Mouse (Mus musculus) myocyte (in vitro differentiated cells): ENCODE data around the gene Samd4b. TPM values are rescaled to one million over a fixed set of nuclear protein-coding genes. Genes with fewer than 3 reads are reported as not detected.

Experiments
- H3K27me3 ChIP-seq: one replicate; pipeline ENCODE4 v1.6.1; 2011; ENCODE audit not compliant: control insufficient read depth, insufficient read depth, insufficient read length
- H3K36me3 ChIP-seq: one replicate; pipeline ENCODE4 v1.6.1; 2011; ENCODE audit not compliant: control insufficient read depth, insufficient read depth
- H3K4me2 ChIP-seq: one replicate; pipeline ENCODE4 v1.6.1; 2011; ENCODE audit warnings: low read depth, control low read depth
- H3K4me3 ChIP-seq: one replicate; pipeline ENCODE4 v1.5.1; 2011; ENCODE audit warnings: mild to moderate bottlenecking, control low read depth, moderate library complexity
- H3K79me2 ChIP-seq: one replicate; pipeline ENCODE4 v1.6.1; 2011; ENCODE audit not compliant: control insufficient read depth, insufficient read depth
- H3ac ChIP-seq: one replicate; pipeline ENCODE4 v1.6.1; 2011; ENCODE audit not compliant: control insufficient read depth, insufficient read length
- CEBPB ChIP-seq: IDR thresholded peaks from 2 replicates; pipeline ENCODE4 v1.6.1; 2011; ENCODE audit warnings: mild to moderate bottlenecking, moderate library complexity; ENCODE audit not compliant: poor library complexity, insufficient read depth, severe bottlenecking
- E2F4 ChIP-seq: IDR thresholded peaks from one replicate; pipeline ENCODE4 v1.6.1; 2011; ENCODE audit warnings: mild to moderate bottlenecking, control low read depth, moderate library complexity; ENCODE audit not compliant: insufficient read depth
- MAX ChIP-seq: IDR thresholded peaks from one replicate; pipeline ENCODE4 v1.6.1; 2011; ENCODE audit warnings: low read depth, mild to moderate bottlenecking, control low read depth
- MYOD1 ChIP-seq, 3 experiments: IDR thresholded peaks; one replicate each; pipeline ENCODE4 v1.6.1; 2011; ENCODE audit warnings: control low read depth in 2 of 3, low read depth in 2 of 3, mild to moderate bottlenecking in 2 of 3, moderate library complexity in 1 of 3; ENCODE audit not compliant: insufficient read length in 2 of 3, control insufficient read depth in 1 of 3
- MYOG ChIP-seq, 3 experiments: IDR thresholded peaks; one replicate each; pipeline ENCODE4 v1.6.1; 2011; ENCODE audit warnings: control low read depth in 2 of 3, low read depth in 2 of 3, mild to moderate bottlenecking in 2 of 3; ENCODE audit not compliant: insufficient read length in 2 of 3, control insufficient read depth in 1 of 3, insufficient read depth in 1 of 3
- POLR2A ChIP-seq: IDR thresholded peaks from one replicate; pipeline ENCODE4 v1.6.1; 2011; ENCODE audit warnings: low read depth, mild to moderate bottlenecking, control low read depth, moderate library complexity; ENCODE audit not compliant: insufficient read length
- POLR2AphosphoS2 ChIP-seq: IDR thresholded peaks from one replicate; pipeline ENCODE4 v1.6.1; 2011; ENCODE audit warnings: low read depth, control low read depth; ENCODE audit not compliant: insufficient read length
- REST ChIP-seq: IDR thresholded peaks from one replicate; pipeline ENCODE4 v1.6.1; 2011; ENCODE audit warnings: mild to moderate bottlenecking, control low read depth, moderate library complexity; ENCODE audit not compliant: insufficient read depth, insufficient read length
- SRF ChIP-seq: IDR thresholded peaks from one replicate; pipeline ENCODE4 v1.6.1; 2011; ENCODE audit warnings: low read depth; ENCODE audit not compliant: control insufficient read depth, insufficient read length
- TCF12 ChIP-seq: IDR thresholded peaks from one replicate; pipeline ENCODE4 v1.6.1; 2011; ENCODE audit warnings: mild to moderate bottlenecking, control low read depth; ENCODE audit not compliant: poor library complexity, insufficient read depth, severe bottlenecking
- TCF3 ChIP-seq: IDR thresholded peaks from one replicate; pipeline ENCODE4 v1.6.1; 2011; ENCODE audit warnings: low read depth, control low read depth; ENCODE audit not compliant: insufficient read length
- USF1 ChIP-seq: IDR thresholded peaks from one replicate; pipeline ENCODE4 v1.6.1; 2011; ENCODE audit warnings: low read depth, mild to moderate bottlenecking, control low read depth, moderate library complexity
- polyA plus RNA-seq: library from polyadenylated mRNA; unstranded; fragments of >200 nt; fragmentation: generic; extraction: Trizol; gene quantifications from one replicate; pipeline ENCODE4 v1.2.1, GENCODE M21; 2012; ENCODE audit warnings: missing spikeins

Gene Samd4b
- polyA plus RNA-seq, 1 experiment, result 29.4 TPM

DNA sequence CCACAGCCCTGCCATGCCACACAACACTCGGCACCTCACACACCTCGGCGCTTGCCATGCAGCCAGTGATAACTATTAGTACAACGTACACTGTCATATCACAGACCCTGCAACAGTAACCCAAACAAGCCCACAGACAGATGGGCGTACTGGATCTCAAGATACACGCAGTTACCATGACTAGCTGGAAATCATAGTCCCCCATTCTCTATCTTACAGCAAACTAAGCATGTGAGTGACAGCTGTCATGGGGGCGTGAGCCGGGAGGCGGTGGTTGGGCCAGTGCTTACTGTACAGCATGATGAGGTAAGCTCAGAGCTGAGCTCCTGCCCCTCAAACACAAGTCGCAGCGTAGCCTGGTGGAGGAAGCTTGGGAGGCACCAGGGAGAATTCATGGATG lies 22.3 kb downstream of the Samd4b start:
- Histone ChIP-seq H3ac (no peak overlapping the region), H3K27me3 (no peaks in the 10 kb centered on the region), H3K4me3 (no peak overlapping the region), H3K4me2 (no peak overlapping the region), H3K79me2 (peaks cover 52% of the 10 kb centered on the region), H3K36me3 (no peaks in the 10 kb centered on the region)
- TF ChIP-seq E2F4 (no peak), POLR2AphosphoS2 (no peak), SRF (no peak), MYOD1 (IDR thresholded peaks at IDR 0.05; ENCODE audit: control insufficient read depth in 1 of 3, insufficient read length in 2 of 3, low read depth in 2 of 3) (no peak), REST (no peak), MAX (no peak), USF1 (no peak), MYOG (IDR thresholded peaks at IDR 0.05; ENCODE audit: control insufficient read depth in 1 of 3, insufficient read depth in 1 of 3, insufficient read length in 2 of 3, low read depth in 2 of 3) (no peak), TCF12 (no peak), POLR2A (no peak), TCF3 (no peak), CEBPB (no peak)

DNA sequence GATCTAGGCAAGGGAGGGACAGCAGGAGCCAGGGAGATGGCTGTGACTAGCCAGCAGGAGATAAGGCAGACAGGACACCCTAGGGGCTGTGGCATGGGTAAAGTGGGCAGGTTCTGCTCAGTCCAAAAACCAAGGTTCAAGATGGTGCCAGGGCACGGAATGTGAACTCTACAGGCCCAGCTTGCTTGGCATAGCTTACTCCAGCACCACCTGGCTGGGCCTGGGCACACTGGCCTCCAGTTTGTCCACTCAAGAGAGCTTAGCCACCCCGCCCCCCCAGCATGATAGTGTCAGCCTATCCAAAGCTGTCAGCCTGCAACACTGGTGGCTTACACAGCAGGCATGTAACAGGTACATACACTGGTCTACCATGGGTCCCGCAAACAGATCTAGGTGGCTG lies 24.7 kb downstream of the Samd4b start:
- Histone ChIP-seq H3K36me3 (no peaks in the 10 kb centered on the region), H3K27me3 (no peaks in the 10 kb centered on the region), H3ac (no peak overlapping the region), H3K4me3 (no peak overlapping the region), H3K4me2 (no peak overlapping the region), H3K79me2 (peaks cover 31% of the 10 kb centered on the region)
- no peak for TF ChIP-seq USF1

DNA sequence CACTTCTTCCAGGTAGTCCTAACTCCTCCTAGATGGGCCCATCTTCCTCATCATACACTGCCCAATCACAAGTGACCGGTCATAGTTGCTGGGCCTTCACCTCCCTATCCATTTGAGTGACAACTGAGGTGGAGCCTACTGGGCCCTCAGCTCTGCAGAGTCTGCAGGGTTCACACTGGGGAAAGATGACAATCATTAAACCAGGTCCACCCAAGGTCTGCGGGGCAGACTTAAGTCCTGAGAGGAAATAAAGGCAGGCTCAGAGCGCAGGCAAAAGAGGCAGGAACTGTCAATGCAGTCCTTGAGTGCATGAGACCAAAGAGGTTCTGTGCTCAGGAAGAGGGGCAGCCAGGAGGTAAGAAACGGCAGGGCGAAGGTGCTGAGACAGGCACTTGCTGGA lies 25.3 kb downstream of the Samd4b start:
- no peak overlapping the region for H3K4me3 ChIP-seq
- peaks cover 26% of the 10 kb centered on the region for H3K79me2 ChIP-seq
- TF ChIP-seq MYOD1 (IDR thresholded peaks at IDR 0.05; ENCODE audit: control insufficient read depth in 1 of 3, insufficient read length in 2 of 3, low read depth in 2 of 3) (no peak), CEBPB (no peak), TCF3 (no peak), TCF12 (no peak), POLR2A (no peak), USF1 (no peak), MAX (no peak)
- H3K27me3 ChIP-seq, result no peaks in the 10 kb centered on the region
- no peaks in the 10 kb centered on the region for H3K36me3 ChIP-seq
- no peak overlapping the region for H3ac ChIP-seq
- H3K4me2 ChIP-seq, result no peak overlapping the region

DNA sequence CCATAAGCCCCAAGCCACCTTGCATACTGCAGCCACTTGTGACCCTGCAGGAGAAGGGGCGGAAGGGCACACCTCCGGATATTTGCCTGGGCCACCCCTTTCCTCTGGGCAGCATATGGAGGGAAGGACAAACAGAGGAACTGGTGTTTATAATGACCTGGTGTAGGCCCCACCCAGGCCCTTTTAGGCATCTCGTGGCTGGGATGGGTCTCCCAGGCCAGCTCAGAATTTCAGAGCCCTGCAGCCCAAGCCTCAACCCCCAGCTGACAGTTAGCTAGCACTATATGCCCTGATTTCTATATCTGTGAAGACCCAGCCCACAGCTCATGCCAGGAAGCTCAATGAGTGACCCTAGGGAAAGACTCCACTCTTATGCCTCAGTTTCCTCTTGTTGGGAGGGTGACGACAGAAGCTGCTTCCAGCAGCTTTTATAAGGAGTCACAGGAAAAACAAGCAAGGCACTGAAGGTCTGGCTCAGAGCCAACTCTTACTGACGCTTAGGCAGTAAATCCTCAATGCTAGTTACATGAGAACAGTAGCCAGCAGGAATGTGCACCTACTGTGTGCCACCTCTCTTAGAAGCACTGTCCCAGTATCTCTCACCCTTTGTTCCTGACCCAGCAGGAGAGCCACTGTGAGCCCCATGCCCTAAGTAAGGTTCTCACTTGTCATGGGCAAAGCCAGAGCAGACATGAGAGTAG lies 26.8 kb downstream of the Samd4b start:
- Histone ChIP-seq H3K4me2 (no peak overlapping the region), H3K79me2 (peaks cover 26% of the 10 kb centered on the region), H3K27me3 (no peaks in the 10 kb centered on the region), H3ac (no peak overlapping the region), H3K36me3 (no peaks in the 10 kb centered on the region), H3K4me3 (no peak overlapping the region)
- no peak for TF ChIP-seq MYOG (IDR thresholded peaks at IDR 0.05; ENCODE audit: control insufficient read depth in 1 of 3, insufficient read depth in 1 of 3, insufficient read length in 2 of 3, low read depth in 2 of 3)
- no peak for TF ChIP-seq USF1
- no peak for TF ChIP-seq MYOD1 (IDR thresholded peaks at IDR 0.05; ENCODE audit: control insufficient read depth in 1 of 3, insufficient read length in 2 of 3, low read depth in 2 of 3)
- no peak for TF ChIP-seq TCF3
- no peak for TF ChIP-seq CEBPB
- TF ChIP-seq POLR2AphosphoS2, result no peak
- no peak for TF ChIP-seq POLR2A
- no peak for TF ChIP-seq SRF
- no peak for TF ChIP-seq E2F4
- TF ChIP-seq REST, result no peak
- no peak for TF ChIP-seq MAX

DNA sequence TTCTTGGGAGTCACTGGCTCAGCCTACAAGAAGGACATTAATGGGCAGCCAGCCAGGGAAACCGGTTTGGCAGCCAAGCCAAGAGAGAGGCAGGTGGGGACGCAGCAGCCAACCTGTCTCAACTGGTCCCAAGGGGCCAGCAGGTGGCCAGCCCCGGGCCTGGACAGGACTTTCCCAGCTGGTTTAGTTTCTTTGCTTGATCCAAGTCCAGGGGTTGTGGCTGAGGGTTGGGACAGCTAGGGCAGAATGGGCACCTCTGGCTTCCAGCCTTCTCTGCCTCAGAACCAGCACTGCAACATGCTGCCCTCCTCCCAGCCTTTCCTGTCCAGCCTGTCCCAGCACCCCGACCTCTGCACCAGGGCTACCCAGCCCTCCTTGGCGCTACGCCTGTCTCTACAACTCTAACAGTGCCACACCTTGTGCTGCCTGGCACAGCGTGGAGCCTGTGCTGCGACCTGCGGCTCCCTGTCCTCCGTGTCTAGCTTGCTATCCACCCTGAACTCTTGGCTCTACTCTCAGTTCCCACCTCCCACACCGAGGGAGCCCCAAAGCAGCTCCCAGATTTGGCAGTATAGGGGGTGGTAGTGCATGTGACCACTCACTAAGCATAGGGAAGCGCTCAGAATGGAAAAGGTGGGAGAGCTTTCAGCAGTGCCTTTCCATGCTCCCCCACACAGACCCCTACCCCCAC lies 27.5 kb downstream of the Samd4b start:
- H3K27me3 ChIP-seq, result no peaks in the 10 kb centered on the region
- H3ac ChIP-seq, result no peak overlapping the region
- H3K79me2 ChIP-seq, result peaks cover 22% of the 10 kb centered on the region
- H3K4me2 ChIP-seq, result no peak overlapping the region
- TF ChIP-seq MYOG (IDR thresholded peaks at IDR 0.05; ENCODE audit: control insufficient read depth in 1 of 3, insufficient read depth in 1 of 3, insufficient read length in 2 of 3, low read depth in 2 of 3) (peak in 1 of 3 experiments; percentile 47), MAX (no peak), MYOD1 (IDR thresholded peaks at IDR 0.05; ENCODE audit: control insufficient read depth in 1 of 3, insufficient read length in 2 of 3, low read depth in 2 of 3) (peak in 2 of 3 experiments; percentile 44 to 61), POLR2AphosphoS2 (no peak)
- H3K4me3 ChIP-seq, result no peak overlapping the region
- no peaks in the 10 kb centered on the region for H3K36me3 ChIP-seq
